Mouse (Mus musculus): Measurements from ENCODE around the gene Fam126a. TPM values are rescaled to one million over a fixed set of nuclear protein-coding genes. Genes with fewer than 3 reads are reported as not detected.

The Fam126a gene
- polyA plus RNA-seq, 1 experiment from 2014 or later, result 47.7 TPM

- WGBS, result 42% methylated on average over 7 of the region's 7 CpGs
- Histone ChIP-seq H3K4me1 (ENCODE audit: control insufficient read depth, insufficient read depth, low read length) (peaks cover 16% of the 10 kb centered on the region), H3K9me3 (ENCODE audit: control insufficient read depth, low read length) (no peaks in the 10 kb centered on the region), H3K4me2 (ENCODE audit: low read depth) (peak overlapping the region; percentile 12; the same call in 1 of the 2 replicates), H3K36me3 (ENCODE audit: control insufficient read depth, insufficient read depth, low read length) (no peaks in the 10 kb centered on the region), H3K27ac (ENCODE audit: low read depth, low read length) (peak overlapping the region; percentile 92), H3K9ac (ENCODE audit: low read length) (0 out of 2 replicates have a peak overlapping the region, but pooled peaks have one; percentile 14), H3K4me3 (ENCODE audit: low read depth, low read length) (no peak overlapping the region), H3K27me3 (ENCODE audit: control insufficient read depth, insufficient read depth, low read length) (no peaks in the 10 kb centered on the region)
- ATAC-seq (ENCODE audit: insufficient read depth, low FRiP score, low TSS enrichment) (peak; percentile 88), DNase-seq (ENCODE audit: low spot score) (peak; percentile 52)
Measured at GRCm38 (mm10) chr5:24019341-24020185, 10.9 kb downstream of the Fam126a start.

- ATAC-seq (ENCODE audit: insufficient read depth, low FRiP score, low TSS enrichment) (peak; percentile 56), DNase-seq (ENCODE audit: low spot score) (peak; percentile 26)
- WGBS, result 63% methylated on average over 7 of the region's 7 CpGs
- Histone ChIP-seq H3K9ac (ENCODE audit: low read length) (no peak overlapping the region), H3K4me1 (ENCODE audit: control insufficient read depth, insufficient read depth, low read length) (peaks cover 16% of the 10 kb centered on the region), H3K36me3 (ENCODE audit: control insufficient read depth, insufficient read depth, low read length) (no peaks in the 10 kb centered on the region), H3K9me3 (ENCODE audit: control insufficient read depth, low read length) (no peaks in the 10 kb centered on the region), H3K27ac (ENCODE audit: low read depth, low read length) (peak overlapping the region; percentile 92), H3K27me3 (ENCODE audit: control insufficient read depth, insufficient read depth, low read length) (no peaks in the 10 kb centered on the region), H3K4me3 (ENCODE audit: low read depth, low read length) (no peak overlapping the region), H3K4me2 (ENCODE audit: low read depth) (no peak overlapping the region)
Measured at GRCm38 (mm10) chr5:24018621-24019261, 11.7 kb downstream of the Fam126a start.

- WGBS, result 95% methylated on average over 1 of the region's 1 CpGs
- DNase-seq (ENCODE audit: low spot score), result no peak
Measured at GRCm38 (mm10) chr5:24016912-24017311, 13.6 kb downstream of the Fam126a start.

GRCm38 (mm10) chr5:24013338-24014003, 17.0 kb downstream of the Fam126a start:
- H3K9me3 ChIP-seq (ENCODE audit: control insufficient read depth, low read length), result no peaks in the 10 kb centered on the region
- no peaks in the 10 kb centered on the region for H3K4me1 ChIP-seq (ENCODE audit: control insufficient read depth, insufficient read depth, low read length)
- WGBS, result 74% methylated on average over 5 of the region's 5 CpGs
- H3K4me2 ChIP-seq (ENCODE audit: low read depth), result no peak overlapping the region
- H3K4me3 ChIP-seq (ENCODE audit: low read depth, low read length), result no peak overlapping the region
- H3K36me3 ChIP-seq (ENCODE audit: control insufficient read depth, insufficient read depth, low read length), result no peaks in the 10 kb centered on the region
- no peaks in the 10 kb centered on the region for H3K27me3 ChIP-seq (ENCODE audit: control insufficient read depth, insufficient read depth, low read length)
- H3K27ac ChIP-seq (ENCODE audit: low read depth, low read length), result no peak overlapping the region
- no peak for ATAC-seq (ENCODE audit: insufficient read depth, low FRiP score, low TSS enrichment)
- DNase-seq (ENCODE audit: low spot score), result no peak
- H3K9ac ChIP-seq (ENCODE audit: low read length), result no peak overlapping the region

More at GRCm38 (mm10) chr5:24016912-24017311, 13.6 kb downstream of the Fam126a start:
- Histone ChIP-seq H3K27ac (ENCODE audit: low read depth, low read length) (no peak overlapping the region), H3K9me3 (ENCODE audit: control insufficient read depth, low read length) (no peaks in the 10 kb centered on the region), H3K4me3 (ENCODE audit: low read depth, low read length) (no peak overlapping the region), H3K4me1 (ENCODE audit: control insufficient read depth, insufficient read depth, low read length) (peaks cover 16% of the 10 kb centered on the region), H3K9ac (ENCODE audit: low read length) (no peak overlapping the region), H3K4me2 (ENCODE audit: low read depth) (no peak overlapping the region), H3K36me3 (ENCODE audit: control insufficient read depth, insufficient read depth, low read length) (no peaks in the 10 kb centered on the region), H3K27me3 (ENCODE audit: control insufficient read depth, insufficient read depth, low read length) (no peaks in the 10 kb centered on the region)
- no peak for ATAC-seq (ENCODE audit: insufficient read depth, low FRiP score, low TSS enrichment)

- 0 out of 2 replicates have a peak, but pooled peaks cover 2% of the 10 kb centered on the region for H3K36me3 ChIP-seq (ENCODE audit: control insufficient read depth, insufficient read depth, low read length)
- H3K9ac ChIP-seq (ENCODE audit: low read length), result no peak overlapping the region
- 87% methylated on average over 1 of the region's 1 CpGs for WGBS
- H3K4me3 ChIP-seq (ENCODE audit: low read depth, low read length), result no peak overlapping the region
- no peaks in the 10 kb centered on the region for H3K9me3 ChIP-seq (ENCODE audit: control insufficient read depth, low read length)
- DNase-seq (ENCODE audit: low spot score), result no peak
- H3K27me3 ChIP-seq (ENCODE audit: control insufficient read depth, insufficient read depth, low read length), result no peaks in the 10 kb centered on the region
- H3K4me2 ChIP-seq (ENCODE audit: low read depth), result no peak overlapping the region
- H3K4me1 ChIP-seq (ENCODE audit: control insufficient read depth, insufficient read depth, low read length), result no peaks in the 10 kb centered on the region
- no peak for ATAC-seq (ENCODE audit: insufficient read depth, low FRiP score, low TSS enrichment)
- H3K27ac ChIP-seq (ENCODE audit: low read depth, low read length), result no peak overlapping the region
Measured at GRCm38 (mm10) chr5:23999083-23999671, 31.3 kb downstream of the Fam126a start.

- no peak overlapping the region for H3K9ac ChIP-seq (ENCODE audit: low read length)
- ATAC-seq (ENCODE audit: insufficient read depth, low FRiP score, low TSS enrichment) (no peak), DNase-seq (ENCODE audit: low spot score) (no peak)
- H3K9me3 ChIP-seq (ENCODE audit: control insufficient read depth, low read length), result no peaks in the 10 kb centered on the region
- no peak overlapping the region for H3K27ac ChIP-seq (ENCODE audit: low read depth, low read length)
- H3K36me3 ChIP-seq (ENCODE audit: control insufficient read depth, insufficient read depth, low read length), result 0 out of 2 replicates have a peak, but pooled peaks cover 2% of the 10 kb centered on the region
- H3K4me2 ChIP-seq (ENCODE audit: low read depth), result no peak overlapping the region
- no peaks in the 10 kb centered on the region for H3K27me3 ChIP-seq (ENCODE audit: control insufficient read depth, insufficient read depth, low read length)
- H3K4me3 ChIP-seq (ENCODE audit: low read depth, low read length), result no peak overlapping the region
- 73% methylated on average over 5 of the region's 5 CpGs for WGBS
- no peaks in the 10 kb centered on the region for H3K4me1 ChIP-seq (ENCODE audit: control insufficient read depth, insufficient read depth, low read length)
Measured at GRCm38 (mm10) chr5:23995951-23996350, 34.5 kb downstream of the Fam126a start.

- DNase-seq (ENCODE audit: low spot score), result no peak
- Histone ChIP-seq H3K9me3 (ENCODE audit: control insufficient read depth, low read length) (no peaks in the 10 kb centered on the region), H3K4me3 (ENCODE audit: low read depth, low read length) (no peak overlapping the region), H3K4me2 (ENCODE audit: low read depth) (no peak overlapping the region), H3K27ac (ENCODE audit: low read depth, low read length) (no peak overlapping the region), H3K36me3 (ENCODE audit: control insufficient read depth, insufficient read depth, low read length) (0 out of 2 replicates have a peak, but pooled peaks cover 2% of the 10 kb centered on the region), H3K27me3 (ENCODE audit: control insufficient read depth, insufficient read depth, low read length) (no peaks in the 10 kb centered on the region), H3K4me1 (ENCODE audit: control insufficient read depth, insufficient read depth, low read length) (no peaks in the 10 kb centered on the region), H3K9ac (ENCODE audit: low read length) (no peak overlapping the region)
- 86% methylated on average over 3 of the region's 3 CpGs for WGBS
- no peak for ATAC-seq (ENCODE audit: insufficient read depth, low FRiP score, low TSS enrichment)
Measured at GRCm38 (mm10) chr5:23994929-23995328, 35.6 kb downstream of the Fam126a start.

- Histone ChIP-seq H3K9ac (ENCODE audit: low read length) (no peak overlapping the region), H3K4me2 (ENCODE audit: low read depth) (no peak overlapping the region), H3K27me3 (ENCODE audit: control insufficient read depth, insufficient read depth, low read length) (no peaks in the 10 kb centered on the region), H3K4me1 (ENCODE audit: control insufficient read depth, insufficient read depth, low read length) (no peaks in the 10 kb centered on the region), H3K4me3 (ENCODE audit: low read depth, low read length) (no peak overlapping the region), H3K9me3 (ENCODE audit: control insufficient read depth, low read length) (no peaks in the 10 kb centered on the region), H3K36me3 (ENCODE audit: control insufficient read depth, insufficient read depth, low read length) (0 out of 2 replicates have a peak, but pooled peaks cover 2% of the 10 kb centered on the region), H3K27ac (ENCODE audit: low read depth, low read length) (no peak overlapping the region)
- WGBS, result 87% methylated on average over 2 of the region's 2 CpGs
- ATAC-seq (ENCODE audit: insufficient read depth, low FRiP score, low TSS enrichment) (no peak), DNase-seq (ENCODE audit: low spot score) (no peak)
Measured at GRCm38 (mm10) chr5:23994231-23994630, 36.3 kb downstream of the Fam126a start.
